Mouse (Mus musculus): ENCODE measurements around the gene Actg2.

DNA sequence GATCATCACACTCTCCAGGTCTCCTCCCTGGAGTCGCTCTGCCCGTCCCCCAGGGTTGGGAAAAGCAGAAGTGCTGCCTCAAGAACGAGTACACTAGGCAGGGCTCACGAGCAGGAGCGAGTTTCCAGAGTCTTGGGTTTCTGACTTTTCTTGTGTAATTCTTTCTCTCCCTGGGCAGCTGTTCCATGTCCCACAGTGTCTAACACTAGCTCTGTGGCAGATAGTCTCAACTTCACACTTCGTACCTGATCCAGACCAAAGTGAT, 662 bp upstream of the Actg2 start:
- TF ChIP-seq GATA1 (IDR thresholded peaks at IDR 0.05; ENCODE audit: low read length) (no peak), TAL1 (IDR thresholded peaks at IDR 0.05; ENCODE audit: low read length) (no peak)
